Mouse (Mus musculus): Measurements from ENCODE around the gene Gba. TPM values are rescaled to one million over a fixed set of nuclear protein-coding genes. Genes with fewer than 3 reads are reported as not detected.
A peak's percentile ranks its signal among the peaks of the same experiment; 100 is the strongest.
"Not testable (repeated sequence)": the region's sequence is repeated elsewhere in the genome, so short reads cannot be mapped to it uniquely, and the experiment has no call there.

Gba gene
- polyA plus RNA-seq, 1 experiment from 2014 or later, result 46.5 TPM

DNA sequence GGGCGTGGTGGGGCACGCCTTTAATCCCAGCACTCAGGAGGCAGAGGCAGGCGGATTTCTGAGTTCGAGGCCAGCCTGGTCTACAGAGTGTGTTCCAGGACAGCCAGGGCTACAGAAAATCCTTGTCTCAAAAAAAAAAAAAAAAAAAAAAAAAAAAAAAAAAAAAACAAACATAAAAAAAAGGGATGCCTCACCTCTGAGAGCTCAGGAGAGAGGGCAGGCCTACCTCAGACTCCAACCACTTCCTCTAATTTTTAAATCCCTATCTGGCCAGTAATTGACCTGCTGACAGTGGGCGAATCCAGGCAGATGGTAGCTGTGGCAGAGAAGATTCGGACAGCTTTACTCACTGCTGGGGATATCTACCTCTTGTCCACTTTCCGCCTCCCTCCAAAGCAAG lies 13.7 kb downstream of the Gba start:
- H3K9me3 ChIP-seq (ENCODE audit: control insufficient read depth, low read length); H3K27ac ChIP-seq (ENCODE audit: low read depth, low read length); H3K4me2 ChIP-seq (ENCODE audit: low read depth); ATAC-seq (ENCODE audit: insufficient read depth, low FRiP score, low TSS enrichment); H3K9ac ChIP-seq (ENCODE audit: low read length); H3K36me3 ChIP-seq (ENCODE audit: control insufficient read depth, insufficient read depth, low read length); H3K4me3 ChIP-seq (ENCODE audit: low read depth, low read length); DNase-seq (ENCODE audit: low spot score); H3K27me3 ChIP-seq (ENCODE audit: control insufficient read depth, insufficient read depth, low read length): not testable (repeated sequence)
- peaks cover 18% of the 10 kb centered on the region for H3K4me1 ChIP-seq (ENCODE audit: control insufficient read depth, insufficient read depth, low read length)
- WGBS, result 73% methylated on average over 7 of the region's 7 CpGs

DNA sequence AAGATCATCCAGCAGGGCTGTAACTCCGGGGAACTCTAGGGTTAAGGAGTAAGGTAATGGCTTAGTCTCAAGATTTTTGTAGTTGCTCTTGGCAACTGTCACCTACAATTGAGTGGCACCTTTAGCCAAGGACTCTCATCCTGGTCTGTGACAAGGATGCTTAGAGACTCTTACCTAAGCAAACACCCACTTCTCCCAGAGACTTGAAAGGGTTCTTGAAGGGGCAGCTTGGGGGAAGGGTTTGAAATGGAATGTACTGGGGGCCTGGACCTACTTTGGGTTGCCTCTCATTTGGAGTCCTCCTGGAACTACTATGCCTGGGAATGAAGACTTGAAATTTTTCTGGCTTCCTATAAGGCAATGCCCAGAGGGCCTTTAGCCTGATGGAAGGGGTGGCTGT lies 15.5 kb downstream of the Gba start:
- H3K4me2 ChIP-seq (ENCODE audit: low read depth), result no peak overlapping the region
- H3K27me3 ChIP-seq (ENCODE audit: control insufficient read depth, insufficient read depth, low read length), result no peaks in the 10 kb centered on the region
- no peak for DNase-seq (ENCODE audit: low spot score)
- 85% methylated on average over 1 of the region's 1 CpGs for WGBS
- H3K4me1 ChIP-seq (ENCODE audit: control insufficient read depth, insufficient read depth, low read length), result peaks cover 16% of the 10 kb centered on the region
- no peak overlapping the region for H3K4me3 ChIP-seq (ENCODE audit: low read depth, low read length)
- H3K27ac ChIP-seq (ENCODE audit: low read depth, low read length), result no peak overlapping the region
- H3K9me3 ChIP-seq (ENCODE audit: control insufficient read depth, low read length), result no peaks in the 10 kb centered on the region
- no peak overlapping the region for H3K9ac ChIP-seq (ENCODE audit: low read length)
- peaks cover 5% of the 10 kb centered on the region for H3K36me3 ChIP-seq (ENCODE audit: control insufficient read depth, insufficient read depth, low read length)
- no peak for ATAC-seq (ENCODE audit: insufficient read depth, low FRiP score, low TSS enrichment)

DNA sequence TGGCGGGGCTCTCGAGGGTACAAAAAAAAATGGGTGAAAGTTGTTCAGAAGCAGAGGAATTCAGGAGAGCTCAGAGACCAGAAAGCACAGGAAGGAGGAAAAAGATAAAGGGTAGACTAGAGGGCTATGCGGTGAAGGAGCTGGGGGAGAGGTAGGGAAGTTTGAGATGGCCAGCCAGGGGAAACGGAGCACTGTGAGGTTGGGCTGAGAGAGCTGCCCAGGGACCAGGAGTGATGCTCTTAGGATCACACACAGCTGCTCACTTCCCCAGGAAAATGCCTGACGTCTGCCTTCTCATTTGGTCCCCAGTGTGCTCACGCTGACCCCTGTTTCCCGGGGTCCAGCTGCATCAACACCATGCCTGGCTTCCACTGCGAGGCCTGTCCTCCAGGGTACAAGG lies 16.8 kb downstream of the Gba start:
- no peak overlapping the region for H3K4me2 ChIP-seq (ENCODE audit: low read depth)
- no peak overlapping the region for H3K27ac ChIP-seq (ENCODE audit: low read depth, low read length)
- no peak for ATAC-seq (ENCODE audit: insufficient read depth, low FRiP score, low TSS enrichment)
- peaks cover 7% of the 10 kb centered on the region for H3K36me3 ChIP-seq (ENCODE audit: control insufficient read depth, insufficient read depth, low read length)
- no peaks in the 10 kb centered on the region for H3K9me3 ChIP-seq (ENCODE audit: control insufficient read depth, low read length)
- no peak for DNase-seq (ENCODE audit: low spot score)
- WGBS, result 45% methylated on average over 8 of the region's 8 CpGs
- peaks cover 22% of the 10 kb centered on the region for H3K4me1 ChIP-seq (ENCODE audit: control insufficient read depth, insufficient read depth, low read length)
- no peak overlapping the region; the same call in 1 of the 2 replicates for H3K9ac ChIP-seq (ENCODE audit: low read length)
- no peaks in the 10 kb centered on the region for H3K27me3 ChIP-seq (ENCODE audit: control insufficient read depth, insufficient read depth, low read length)
- H3K4me3 ChIP-seq (ENCODE audit: low read depth, low read length), result no peak overlapping the region

DNA sequence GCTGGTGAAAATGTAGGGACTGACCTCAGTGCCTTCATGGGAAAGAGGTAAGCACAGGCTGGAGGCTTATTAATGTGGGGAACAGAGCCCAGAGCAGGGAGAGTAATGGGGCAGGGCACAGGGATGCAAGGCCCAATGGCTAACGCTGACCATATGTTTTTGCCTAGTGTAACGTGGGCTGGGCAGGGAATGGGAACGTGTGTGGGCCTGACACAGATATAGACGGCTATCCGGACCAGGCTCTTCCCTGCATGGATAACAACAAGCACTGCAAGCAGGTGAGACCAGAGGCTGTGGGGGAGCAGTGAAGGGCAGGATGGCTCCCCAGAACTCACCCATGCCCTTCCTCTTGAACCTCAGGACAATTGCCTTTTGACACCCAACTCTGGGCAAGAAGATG lies 18.4 kb downstream of the Gba start:
- Histone ChIP-seq H3K27me3 (ENCODE audit: control insufficient read depth, insufficient read depth, low read length) (no peaks in the 10 kb centered on the region), H3K9me3 (ENCODE audit: control insufficient read depth, low read length) (no peaks in the 10 kb centered on the region), H3K4me2 (ENCODE audit: low read depth) (no peak overlapping the region), H3K4me3 (ENCODE audit: low read depth, low read length) (no peak overlapping the region), H3K27ac (ENCODE audit: low read depth, low read length) (no peak overlapping the region), H3K9ac (ENCODE audit: low read length) (no peak overlapping the region), H3K4me1 (ENCODE audit: control insufficient read depth, insufficient read depth, low read length) (peaks cover 18% of the 10 kb centered on the region), H3K36me3 (ENCODE audit: control insufficient read depth, insufficient read depth, low read length) (peaks cover 7% of the 10 kb centered on the region)
- ATAC-seq (ENCODE audit: insufficient read depth, low FRiP score, low TSS enrichment) (no peak), DNase-seq (ENCODE audit: low spot score) (no peak)
- WGBS, result 67% methylated on average over 5 of the region's 5 CpGs

DNA sequence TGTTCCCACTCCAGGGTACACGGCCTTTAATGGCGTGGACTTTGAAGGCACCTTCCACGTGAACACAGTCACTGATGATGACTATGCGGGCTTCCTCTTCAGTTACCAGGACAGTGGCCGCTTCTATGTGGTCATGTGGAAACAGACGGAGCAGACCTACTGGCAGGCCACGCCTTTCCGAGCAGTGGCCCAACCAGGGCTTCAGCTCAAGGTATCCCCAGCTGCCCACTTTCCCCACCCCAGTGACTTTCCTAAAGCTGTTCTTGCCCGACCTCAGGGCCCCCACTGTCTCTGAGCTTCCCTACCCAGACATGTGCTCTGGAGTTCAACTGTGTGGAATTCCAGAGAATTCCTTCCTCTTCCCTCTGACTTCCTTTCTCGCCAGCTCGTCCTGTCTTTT lies 22.1 kb downstream of the Gba start:
- peaks cover 7% of the 10 kb centered on the region for H3K36me3 ChIP-seq (ENCODE audit: control insufficient read depth, insufficient read depth, low read length)

DNA sequence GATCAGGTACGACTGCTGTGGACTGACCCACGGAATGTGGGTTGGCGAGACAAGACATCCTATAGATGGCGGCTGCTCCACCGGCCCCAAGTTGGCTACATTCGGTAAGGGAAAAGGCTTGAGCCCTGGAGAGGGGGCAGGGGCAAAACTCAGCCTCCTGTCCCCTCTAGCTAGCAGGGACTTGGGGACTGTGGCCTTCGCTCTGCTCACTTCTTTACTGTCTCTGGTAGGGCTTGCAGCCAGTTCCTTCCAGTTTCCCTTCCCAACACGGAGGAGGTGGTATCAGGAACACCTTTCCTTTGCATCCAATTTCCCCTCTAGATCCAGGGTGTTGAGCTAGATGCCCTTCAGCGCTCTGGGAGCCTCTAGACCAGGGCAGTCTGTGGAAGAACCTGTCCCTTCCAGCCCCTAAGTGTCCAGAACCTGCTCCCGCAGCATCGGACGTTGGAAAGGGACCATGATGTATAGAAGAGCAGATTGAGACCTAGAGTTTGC lies 22.6 kb downstream of the Gba start:
- ATAC-seq (ENCODE audit: insufficient read depth, low FRiP score, low TSS enrichment) (no peak), DNase-seq (ENCODE audit: low spot score) (no peak)
- Histone ChIP-seq H3K36me3 (ENCODE audit: control insufficient read depth, insufficient read depth, low read length) (peaks cover 7% of the 10 kb centered on the region), H3K4me1 (ENCODE audit: control insufficient read depth, insufficient read depth, low read length) (peaks cover 23% of the 10 kb centered on the region), H3K9me3 (ENCODE audit: control insufficient read depth, low read length) (no peaks in the 10 kb centered on the region), H3K4me3 (ENCODE audit: low read depth, low read length) (peak overlapping the region; percentile 64), H3K9ac (ENCODE audit: low read length) (peak overlapping the region; percentile 75), H3K27ac (ENCODE audit: low read depth, low read length) (peak overlapping the region; percentile 79), H3K4me2 (ENCODE audit: low read depth) (peak overlapping the region; percentile 80), H3K27me3 (ENCODE audit: control insufficient read depth, insufficient read depth, low read length) (no peaks in the 10 kb centered on the region)
- WGBS, result 39% methylated on average over 12 of the region's 12 CpGs

More for the DNA sequence above, 22.1 kb downstream of the Gba start:
- peak overlapping the region; percentile 75 for H3K9ac ChIP-seq (ENCODE audit: low read length)
- peaks cover 23% of the 10 kb centered on the region for H3K4me1 ChIP-seq (ENCODE audit: control insufficient read depth, insufficient read depth, low read length)
- H3K27ac ChIP-seq (ENCODE audit: low read depth, low read length), result peak overlapping the region; percentile 79
- H3K4me3 ChIP-seq (ENCODE audit: low read depth, low read length), result peak overlapping the region; percentile 64
- H3K9me3 ChIP-seq (ENCODE audit: control insufficient read depth, low read length), result no peaks in the 10 kb centered on the region
- ATAC-seq (ENCODE audit: insufficient read depth, low FRiP score, low TSS enrichment), result no peak
- 61% methylated on average over 11 of the region's 11 CpGs for WGBS
- peak overlapping the region; percentile 80 for H3K4me2 ChIP-seq (ENCODE audit: low read depth)
- no peaks in the 10 kb centered on the region for H3K27me3 ChIP-seq (ENCODE audit: control insufficient read depth, insufficient read depth, low read length)
- DNase-seq (ENCODE audit: low spot score), result no peak

DNA sequence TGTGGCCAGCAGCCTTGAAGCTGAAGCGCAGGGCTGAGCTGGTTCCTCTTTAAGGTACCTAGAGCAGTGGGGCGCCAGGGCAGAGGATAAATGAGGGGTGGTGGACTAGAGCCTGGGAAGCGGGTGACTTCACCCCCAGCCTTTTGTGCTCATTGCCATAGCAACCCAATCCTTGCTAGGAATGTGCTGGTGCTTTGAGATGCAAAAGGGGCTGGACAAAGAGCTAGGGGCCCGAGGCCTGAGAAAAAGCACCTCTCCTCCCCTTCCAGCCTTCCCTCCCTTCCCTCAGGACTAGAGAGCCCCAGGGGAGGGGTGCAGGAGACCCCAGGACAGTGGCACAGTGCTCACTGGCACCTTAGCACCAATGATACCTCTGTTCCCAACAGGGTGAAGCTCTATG lies 23.2 kb downstream of the Gba start:
- Histone ChIP-seq H3K9me3 (ENCODE audit: control insufficient read depth, low read length) (no peaks in the 10 kb centered on the region), H3K4me1 (ENCODE audit: control insufficient read depth, insufficient read depth, low read length) (peaks cover 23% of the 10 kb centered on the region), H3K9ac (ENCODE audit: low read length) (peak overlapping the region; percentile 75), H3K27me3 (ENCODE audit: control insufficient read depth, insufficient read depth, low read length) (no peaks in the 10 kb centered on the region), H3K4me2 (ENCODE audit: low read depth) (peak overlapping the region; percentile 80), H3K4me3 (ENCODE audit: low read depth, low read length) (peak overlapping the region; percentile 64), H3K27ac (ENCODE audit: low read depth, low read length) (peak overlapping the region; percentile 79), H3K36me3 (ENCODE audit: control insufficient read depth, insufficient read depth, low read length) (peaks cover 7% of the 10 kb centered on the region)
- peak; percentile 86 for DNase-seq (ENCODE audit: low spot score)
- peak; percentile 69 for ATAC-seq (ENCODE audit: insufficient read depth, low FRiP score, low TSS enrichment)
- 11% methylated on average over 4 of the region's 4 CpGs for WGBS

DNA sequence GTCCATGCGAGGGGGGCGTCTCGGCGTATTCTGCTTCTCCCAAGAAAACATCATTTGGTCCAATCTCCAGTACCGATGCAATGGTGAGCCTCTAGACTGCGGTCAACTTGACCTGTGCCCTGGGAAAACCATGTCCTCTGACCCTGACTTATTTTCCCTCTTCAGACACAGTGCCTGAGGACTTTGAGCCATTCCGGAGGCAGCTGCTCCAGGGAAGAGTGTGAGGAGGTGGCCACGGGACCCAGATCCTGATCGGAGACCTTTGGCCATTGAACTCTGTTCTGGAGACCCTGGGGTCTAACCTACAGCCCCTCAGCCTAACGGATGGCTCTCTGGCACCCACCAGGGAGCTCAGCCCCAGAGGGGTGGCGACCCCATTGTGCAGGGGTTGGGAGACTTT lies 23.6 kb downstream of the Gba start:
- peak overlapping the region; percentile 64 for H3K4me3 ChIP-seq (ENCODE audit: low read depth, low read length)
- no peaks in the 10 kb centered on the region for H3K9me3 ChIP-seq (ENCODE audit: control insufficient read depth, low read length)
- H3K4me1 ChIP-seq (ENCODE audit: control insufficient read depth, insufficient read depth, low read length), result peaks cover 23% of the 10 kb centered on the region
- no peak for ATAC-seq (ENCODE audit: insufficient read depth, low FRiP score, low TSS enrichment)
- H3K36me3 ChIP-seq (ENCODE audit: control insufficient read depth, insufficient read depth, low read length), result peaks cover 7% of the 10 kb centered on the region
- no peaks in the 10 kb centered on the region for H3K27me3 ChIP-seq (ENCODE audit: control insufficient read depth, insufficient read depth, low read length)
- H3K9ac ChIP-seq (ENCODE audit: low read length), result peak overlapping the region; percentile 75
- 8% methylated on average over 11 of the region's 11 CpGs for WGBS
- peak overlapping the region; percentile 80 for H3K4me2 ChIP-seq (ENCODE audit: low read depth)
- H3K27ac ChIP-seq (ENCODE audit: low read depth, low read length), result peak overlapping the region; percentile 79
- DNase-seq (ENCODE audit: low spot score), result no peak

DNA sequence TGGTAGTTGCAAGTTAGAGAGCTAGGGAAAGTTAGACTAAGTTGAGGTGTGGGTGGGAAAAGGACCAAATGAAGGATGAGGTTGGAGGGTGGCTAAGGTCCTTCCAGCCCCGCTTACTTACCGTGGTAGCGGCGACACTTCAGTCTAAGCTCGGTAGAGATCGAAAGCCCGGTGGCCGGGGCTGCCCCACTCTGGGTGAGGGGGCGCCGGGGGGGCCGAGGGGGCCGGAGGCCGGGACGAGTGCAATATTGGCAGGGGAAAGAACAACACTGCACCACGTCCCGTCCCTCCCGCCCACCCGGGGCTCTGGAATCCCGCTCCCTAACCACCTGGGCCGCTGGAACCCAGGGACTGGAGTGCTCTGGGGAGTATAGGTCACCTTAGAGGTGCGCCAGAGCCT lies 24.2 kb downstream of the Gba start, which contains the start of gene Mtx1:
Gene Mtx1, minus strand, starts transcription at position 189 of the 400 bp plus-strand sequence.
- Histone ChIP-seq H3K27ac (ENCODE audit: low read depth, low read length) (peak within 1 kb of the TSS; percentile 79), H3K9me3 (ENCODE audit: control insufficient read depth, low read length) (no peaks in the 10 kb centered on the region), H3K27me3 (ENCODE audit: control insufficient read depth, insufficient read depth, low read length) (no peaks in the 10 kb centered on the region), H3K4me3 (ENCODE audit: low read depth, low read length) (peak within 1 kb of the TSS; percentile 64), H3K36me3 (ENCODE audit: control insufficient read depth, insufficient read depth, low read length) (peaks cover 7% of the 10 kb centered on the region), H3K4me2 (ENCODE audit: low read depth) (peak within 1 kb of the TSS; percentile 80), H3K4me1 (ENCODE audit: control insufficient read depth, insufficient read depth, low read length) (peaks cover 23% of the 10 kb centered on the region), H3K9ac (ENCODE audit: low read length) (peak within 1 kb of the TSS; percentile 75)
- WGBS, result 2% methylated on average over 21 of the region's 21 CpGs
- DNase-seq (ENCODE audit: low spot score), result no peak
- ATAC-seq (ENCODE audit: insufficient read depth, low FRiP score, low TSS enrichment), result no peak; the same call in 1 of the 2 replicates

Data from neural tube, embryonic 11.5 days (tissue).